Mouse (Mus musculus) cerebellum, adult 8-10 months (tissue): Measurements from ENCODE around the gene Smarca2.
"Not testable (repeated sequence)": the region's sequence is repeated elsewhere in the genome, so short reads cannot be mapped to it uniquely, and the experiment has no call there.

Experiments
- DNase-seq: peaks from one replicate; pipeline ENCODE4 v3.0.0; 2022

Gene Smarca2

DNA sequence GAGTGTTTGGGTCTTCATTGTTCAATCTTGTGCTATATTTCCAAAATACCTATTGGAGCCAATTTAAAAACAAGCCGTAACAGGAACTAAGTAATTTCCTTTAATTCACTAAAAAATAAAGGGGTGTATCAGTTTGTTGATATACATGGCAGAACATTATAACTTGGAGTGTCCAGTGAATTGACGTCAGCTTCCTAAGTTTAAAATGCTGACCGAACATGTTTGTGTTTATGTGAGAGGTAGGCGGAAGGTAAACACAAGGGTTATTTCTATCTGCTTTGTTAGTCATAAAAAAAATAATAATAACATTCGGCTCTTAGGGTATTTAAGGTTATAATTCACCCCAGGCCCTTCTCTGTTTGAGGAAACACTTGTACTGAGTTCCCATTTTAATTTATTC is 12.4 kb downstream of the Smarca2 start:
- no peak for DNase-seq

DNA sequence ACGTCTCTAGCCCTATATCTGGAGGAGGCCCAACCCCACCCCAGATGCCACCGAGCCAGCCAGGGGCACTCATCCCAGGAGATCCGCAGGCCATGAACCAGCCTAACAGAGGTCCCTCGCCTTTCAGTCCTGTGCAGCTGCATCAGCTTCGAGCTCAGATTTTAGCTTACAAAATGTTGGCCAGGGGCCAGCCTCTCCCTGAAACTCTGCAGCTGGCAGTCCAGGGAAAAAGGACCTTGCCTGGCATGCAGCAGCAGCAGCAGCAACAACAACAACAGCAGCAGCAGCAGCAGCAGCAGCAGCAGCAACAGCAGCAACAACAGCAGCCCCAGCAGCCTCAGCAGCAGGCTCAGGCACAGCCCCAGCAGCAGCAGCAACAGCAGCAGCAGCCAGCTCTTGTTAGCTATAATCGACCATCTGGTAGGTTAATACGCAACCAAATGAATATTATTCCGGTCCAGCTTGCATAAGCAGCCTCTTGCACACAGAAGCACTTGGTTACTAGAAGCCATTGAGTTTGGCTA is 25.9 kb downstream of the Smarca2 start:
- peak; percentile 23 for DNase-seq

DNA sequence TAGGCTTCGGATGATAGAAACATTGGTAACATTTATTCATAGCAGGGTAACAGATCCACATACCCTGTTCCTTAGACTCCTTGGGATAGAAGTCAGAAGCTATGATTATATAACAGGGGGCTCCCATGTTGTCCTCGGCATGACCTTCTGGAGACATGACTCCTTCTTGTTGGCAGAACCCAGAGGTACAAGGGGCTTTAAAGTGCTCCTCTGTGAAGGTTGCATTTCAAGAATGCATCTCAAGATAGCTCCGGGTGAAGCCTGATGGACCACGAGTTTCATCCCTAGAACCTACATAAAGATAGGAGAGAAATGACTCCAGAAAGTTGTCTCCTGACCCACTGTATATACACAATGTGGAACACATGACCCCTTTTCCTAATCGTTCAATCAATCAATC is 27.4 kb downstream of the Smarca2 start:
- no peak for DNase-seq

DNA sequence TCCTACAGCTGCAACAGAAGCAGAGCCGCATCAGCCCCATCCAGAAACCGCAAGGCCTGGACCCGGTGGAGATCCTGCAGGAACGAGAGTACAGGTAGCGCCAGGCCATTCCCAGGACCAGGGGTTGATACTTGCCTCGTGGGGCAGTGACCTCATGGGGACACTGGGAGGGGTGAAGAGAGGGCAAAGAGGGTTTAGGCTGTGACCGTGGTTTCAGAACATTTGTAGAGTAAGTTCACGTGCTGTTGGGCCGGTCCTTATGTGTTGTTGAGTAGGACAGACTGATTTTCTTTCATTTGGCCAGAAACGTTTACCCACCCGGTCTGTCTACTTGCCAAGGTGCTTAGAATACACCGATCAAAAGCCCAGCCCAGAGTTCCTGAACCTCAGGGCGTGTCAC is 35.7 kb downstream of the Smarca2 start:
- DNase-seq: no peak

DNA sequence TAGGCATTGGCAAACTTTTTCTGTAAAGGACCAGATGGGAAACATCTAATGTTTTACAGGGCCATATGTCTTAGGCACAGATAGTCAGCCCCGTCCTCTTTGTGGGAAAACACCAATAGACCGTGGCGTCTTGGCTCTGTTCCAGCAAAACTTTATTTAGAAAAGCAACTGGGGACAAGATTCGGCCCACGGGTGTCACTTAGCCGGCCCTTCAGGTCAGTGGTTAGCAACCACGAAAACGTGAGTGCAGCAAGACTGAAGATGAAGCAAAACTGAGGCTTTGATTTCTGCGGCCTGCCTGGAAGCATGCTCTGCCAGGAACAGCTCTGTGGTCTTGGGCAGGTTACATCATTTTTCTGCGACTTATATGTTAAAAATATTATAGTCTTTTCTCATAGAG is 36.4 kb downstream of the Smarca2 start:
- DNase-seq: no peak

DNA sequence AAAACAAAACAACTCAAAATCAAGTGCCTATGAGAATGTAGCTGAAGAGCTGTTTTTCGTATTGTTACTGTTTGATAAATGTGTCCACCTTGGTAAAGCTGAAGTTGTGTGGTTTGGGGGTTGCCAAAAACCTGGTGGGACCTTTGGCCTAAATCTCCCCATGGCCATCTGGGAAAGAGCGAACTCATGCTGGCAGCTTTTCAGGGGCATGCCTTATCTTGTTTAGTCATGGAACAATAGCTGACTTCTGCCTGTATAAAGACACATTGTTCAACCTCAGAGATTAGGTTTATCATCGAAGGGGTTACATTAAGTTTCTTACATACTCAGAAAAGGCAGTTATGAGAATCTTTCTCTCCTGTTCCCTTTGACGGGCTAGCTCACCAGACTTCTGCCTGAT is 38.2 kb downstream of the Smarca2 start:
- DNase-seq: peak; percentile 81

DNA sequence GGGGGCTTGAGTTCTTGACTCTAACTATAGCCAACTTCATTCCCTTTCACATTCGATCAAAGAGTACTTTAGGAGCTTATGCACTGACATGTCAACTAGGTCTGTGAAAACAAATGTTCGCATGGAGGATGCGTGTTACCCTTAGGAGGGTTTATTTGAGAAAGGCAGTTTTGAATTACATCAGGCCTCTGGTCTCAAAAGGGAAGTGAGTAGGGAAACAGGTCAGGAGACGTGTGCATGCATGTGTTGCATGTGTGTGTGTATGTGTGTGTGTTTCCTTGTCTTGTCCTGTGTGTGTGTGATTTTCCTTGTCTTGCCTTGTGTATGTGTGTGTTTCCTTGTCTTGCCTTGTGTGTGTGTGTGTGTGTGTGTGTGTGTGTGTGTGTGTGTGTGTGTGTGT is 39.1 kb downstream of the Smarca2 start:
- DNase-seq: no peak

DNA sequence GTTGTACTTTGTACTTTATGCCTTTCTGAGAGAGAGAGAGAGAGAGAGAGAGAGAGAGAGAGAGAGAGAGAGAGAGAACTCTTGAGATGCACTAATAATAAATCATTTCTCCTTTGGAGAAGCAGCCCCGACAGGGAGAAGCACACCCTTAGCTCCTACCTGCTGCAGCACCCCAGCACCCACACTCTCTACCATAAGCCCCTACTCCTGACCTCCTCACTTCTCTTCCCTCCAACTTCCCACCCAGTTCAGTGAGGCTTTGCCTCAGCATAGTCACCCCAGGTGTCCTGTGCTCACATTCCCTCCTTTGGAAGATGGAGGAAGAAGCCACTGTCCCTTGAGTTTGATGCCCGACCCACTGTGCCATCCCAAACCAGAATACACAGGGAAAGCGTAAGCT is 40.2 kb downstream of the Smarca2 start:
- no peak for DNase-seq

DNA sequence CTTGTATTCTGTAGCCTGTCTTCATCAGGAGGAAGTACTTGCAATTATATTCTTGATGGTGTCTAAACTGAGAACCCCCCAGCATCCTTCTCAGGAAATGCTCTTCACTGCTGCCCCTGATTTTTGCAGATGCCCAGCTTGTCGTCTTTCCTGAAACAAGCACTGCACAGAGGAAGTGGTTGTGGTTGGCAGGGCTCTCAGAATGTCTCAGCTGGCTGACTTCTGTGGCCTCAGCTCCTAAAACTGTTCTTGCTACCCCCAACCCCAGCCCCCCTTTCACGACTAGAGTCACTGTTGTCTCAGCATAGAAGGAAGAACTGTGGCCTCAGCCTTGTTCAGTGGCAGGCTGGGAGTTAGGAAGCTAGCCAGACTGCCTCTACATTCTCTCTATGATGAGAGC is 41.3 kb downstream of the Smarca2 start:
- no peak for DNase-seq

DNA sequence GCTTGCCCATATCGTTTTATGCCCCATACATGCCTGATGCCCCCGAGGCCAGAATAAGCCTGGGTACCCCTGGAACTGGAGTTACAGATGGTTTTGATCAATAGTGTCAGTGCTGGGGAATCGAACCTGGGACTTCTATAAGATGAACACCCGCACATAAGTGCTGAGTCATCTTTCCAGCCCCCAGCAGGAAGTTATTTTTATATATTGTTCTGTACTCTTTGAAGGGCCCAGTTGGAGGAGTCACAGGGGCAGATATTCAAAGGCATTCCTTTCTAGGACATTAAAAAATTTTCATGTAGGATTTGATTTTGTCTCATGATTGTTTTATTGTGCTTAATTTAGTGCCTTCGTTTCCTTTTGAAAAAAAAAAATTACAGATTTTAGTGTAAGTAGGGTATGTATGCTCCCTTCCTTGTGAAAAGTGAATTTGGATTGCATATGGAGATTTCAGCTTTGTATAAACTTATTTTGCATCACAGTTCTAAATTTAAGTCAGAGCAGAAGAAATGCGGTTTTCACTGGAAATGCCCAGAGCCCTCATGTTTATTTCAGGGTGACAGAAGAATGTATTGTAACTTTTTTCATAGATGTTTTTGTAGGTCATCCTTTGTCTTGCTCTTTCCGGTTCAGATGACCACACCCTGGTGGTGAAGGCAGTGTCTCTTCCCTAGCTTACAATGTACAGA is 45.9 kb downstream of the Smarca2 start:
- no peak for DNase-seq

DNA sequence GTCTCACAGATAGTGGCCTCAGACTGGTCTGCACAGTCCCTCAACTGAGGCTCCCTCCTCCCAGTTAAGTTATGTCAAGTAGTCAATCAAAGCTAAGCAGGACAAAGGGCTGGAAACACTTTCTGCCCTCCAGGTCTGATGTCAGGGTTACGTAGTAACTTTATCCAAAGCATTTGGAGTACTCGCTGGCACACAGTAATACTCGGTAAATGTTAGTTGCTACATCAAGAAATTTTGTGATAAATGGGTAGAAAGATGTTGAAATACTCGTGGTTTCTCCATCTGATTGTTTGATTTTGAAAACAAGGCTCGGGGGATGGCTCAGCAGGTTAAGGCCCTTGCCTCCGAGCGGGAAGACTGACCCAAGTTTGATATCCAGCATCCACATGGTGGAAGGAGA is 53.5 kb downstream of the Smarca2 start:
- no peak for DNase-seq

DNA sequence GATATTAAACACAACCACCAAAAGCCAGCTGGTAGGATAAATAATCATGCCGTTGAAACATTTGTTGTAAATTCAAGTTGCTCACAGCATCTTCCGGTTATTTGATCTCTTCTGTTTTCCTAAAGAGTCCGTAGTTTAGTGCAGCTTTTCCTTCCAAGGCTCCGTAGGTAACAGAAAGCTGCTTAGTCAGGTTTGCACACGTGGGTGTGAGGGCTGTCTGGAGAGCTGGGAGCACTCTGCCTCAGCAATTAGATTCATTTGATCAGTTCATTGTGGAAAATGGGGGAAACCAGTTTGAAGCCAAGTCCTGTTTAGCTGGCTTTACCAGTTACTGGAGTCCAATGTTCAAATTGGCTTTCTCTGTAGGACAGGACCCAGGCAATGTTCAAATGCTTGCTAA is 55.1 kb downstream of the Smarca2 start:
- DNase-seq: no peak

DNA sequence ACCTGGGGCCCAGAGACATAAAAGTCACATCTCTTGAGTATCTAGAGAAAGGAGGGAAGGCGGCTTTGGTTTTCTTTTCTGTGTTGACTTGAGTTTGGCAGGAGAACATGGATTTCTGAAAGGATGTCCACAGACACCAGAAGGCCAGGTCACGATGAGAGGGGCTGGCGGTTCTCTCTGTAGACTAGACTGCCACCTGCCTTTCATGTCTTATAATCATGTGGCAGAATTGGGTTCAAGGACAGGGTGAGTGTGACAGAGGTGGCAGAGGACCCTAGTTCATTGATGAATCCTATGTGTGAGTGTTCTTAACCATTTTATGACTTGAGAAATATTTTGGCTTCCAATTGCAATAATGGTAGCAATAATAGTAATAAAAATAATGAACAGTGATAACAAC is 56.3 kb downstream of the Smarca2 start:
- no peak for DNase-seq

DNA sequence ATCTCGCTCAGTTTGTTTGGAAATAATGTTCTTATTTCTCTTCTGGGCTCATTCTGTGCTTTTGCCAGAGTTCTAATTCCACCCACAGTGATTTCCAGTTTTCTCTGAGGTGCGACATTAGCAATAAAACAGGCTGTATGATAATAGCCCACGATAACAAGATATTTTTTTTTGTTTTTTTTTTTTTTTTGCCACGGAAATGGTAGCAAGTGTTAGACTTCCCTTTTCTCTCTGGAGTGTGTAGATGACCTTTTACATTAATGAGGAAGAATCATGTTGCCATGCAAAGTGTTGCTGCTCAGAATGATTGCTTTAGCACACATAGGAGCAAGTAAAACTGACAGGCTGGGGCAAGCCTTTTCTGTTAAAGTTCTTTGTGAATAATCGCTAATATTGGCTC is 61.5 kb downstream of the Smarca2 start:
- no peak for DNase-seq

DNA sequence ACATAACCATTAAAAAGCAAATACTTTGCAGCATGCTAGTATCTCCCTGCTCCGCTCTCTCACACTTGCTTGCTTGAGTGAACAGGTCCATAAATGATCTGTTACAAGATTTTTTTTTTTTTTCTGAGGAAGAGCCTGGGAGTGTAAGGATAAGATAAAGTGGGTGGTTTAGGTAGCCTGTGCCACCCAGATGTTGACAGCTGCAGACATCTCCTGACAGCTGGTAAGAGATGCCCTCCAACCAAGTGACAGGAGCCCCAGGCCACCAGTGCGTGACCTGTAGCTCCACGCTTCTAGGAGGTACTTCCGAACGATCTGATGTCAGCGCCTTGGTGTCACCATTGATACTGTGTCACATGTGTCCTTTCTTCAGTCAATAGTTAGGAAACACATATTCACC is 65.2 kb downstream of the Smarca2 start:
- DNase-seq: no peak

DNA sequence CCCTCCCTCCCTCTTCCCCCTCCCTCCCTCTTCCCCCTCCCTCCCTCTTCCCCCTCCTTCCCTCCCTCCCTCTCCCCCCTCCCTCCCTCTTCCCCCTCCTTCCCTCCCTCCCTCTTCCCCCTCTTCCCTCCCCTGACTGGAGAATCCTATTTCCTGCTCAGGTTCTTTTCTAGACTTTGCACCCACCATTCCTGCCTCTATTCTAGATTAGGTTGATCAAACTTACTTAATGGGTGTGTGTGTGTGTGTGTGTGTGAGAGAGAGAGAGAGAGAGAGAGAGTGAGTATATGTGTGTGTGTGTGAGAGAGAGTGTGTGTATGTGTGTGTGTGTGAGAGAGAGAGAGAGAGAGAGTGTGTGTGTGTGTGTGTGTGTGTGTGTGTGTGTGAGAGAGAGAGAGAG is 66.6 kb downstream of the Smarca2 start:
- not testable (repeated sequence) for DNase-seq

DNA sequence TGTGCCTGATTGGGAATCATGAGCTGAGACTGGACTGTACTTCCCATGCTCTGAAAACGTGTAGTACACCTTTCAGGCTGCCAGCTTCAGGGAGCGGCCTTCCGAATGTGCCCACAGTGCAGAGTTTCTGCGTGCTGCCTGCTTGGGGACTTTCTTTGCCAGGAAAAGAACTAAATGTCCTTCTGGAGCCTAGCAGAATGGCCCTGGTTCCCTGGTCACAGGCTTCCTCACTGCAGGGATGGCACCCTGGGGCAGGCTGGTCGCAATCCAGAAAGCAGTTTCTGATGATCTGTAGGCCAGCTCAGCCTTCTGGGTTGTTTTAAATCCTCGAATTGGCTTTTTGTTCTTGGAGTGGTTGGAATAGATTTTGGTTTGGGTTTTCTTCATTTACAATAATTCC is 71.1 kb downstream of the Smarca2 start:
- peak; percentile 91 for DNase-seq

DNA sequence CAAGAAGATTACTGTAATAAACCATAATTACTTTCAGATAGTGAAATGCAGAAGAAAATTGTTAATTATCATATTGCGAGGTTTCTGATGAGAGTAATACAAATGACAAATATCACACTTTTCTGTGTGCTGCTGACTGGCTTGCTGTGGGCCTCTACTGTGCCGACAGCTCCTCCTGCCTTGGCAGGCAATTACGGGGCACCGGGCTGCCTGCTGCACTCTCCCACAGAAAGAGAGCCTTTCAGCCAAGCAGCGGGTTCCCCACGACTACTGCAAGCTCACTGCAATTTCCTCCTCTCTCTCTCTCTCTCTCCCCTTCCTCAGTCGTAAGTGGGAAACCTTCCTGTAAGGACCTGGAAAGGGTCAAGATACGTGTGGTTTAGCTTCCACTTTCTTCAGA is 73.7 kb downstream of the Smarca2 start:
- peak; percentile 28 for DNase-seq

DNA sequence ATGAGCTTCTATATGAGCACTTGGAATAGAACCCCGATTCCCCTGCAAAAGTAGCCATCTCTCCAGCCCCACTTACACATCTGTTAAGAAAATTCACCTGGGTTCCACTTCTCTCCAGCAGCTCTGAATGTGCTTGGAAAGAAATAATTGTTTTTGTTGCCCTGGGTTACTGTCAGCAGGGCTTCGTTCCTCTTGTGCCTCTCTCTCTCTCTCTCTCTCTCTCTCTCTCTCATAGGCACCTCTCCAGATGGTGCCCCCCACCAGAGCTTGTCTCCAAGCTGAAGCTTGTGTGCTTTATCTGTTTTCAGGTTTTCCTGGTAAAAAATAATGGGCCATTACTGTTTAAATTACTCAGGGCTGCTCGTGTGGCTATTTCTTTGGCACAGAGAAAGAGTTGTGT is 74.8 kb downstream of the Smarca2 start:
- no peak for DNase-seq

DNA sequence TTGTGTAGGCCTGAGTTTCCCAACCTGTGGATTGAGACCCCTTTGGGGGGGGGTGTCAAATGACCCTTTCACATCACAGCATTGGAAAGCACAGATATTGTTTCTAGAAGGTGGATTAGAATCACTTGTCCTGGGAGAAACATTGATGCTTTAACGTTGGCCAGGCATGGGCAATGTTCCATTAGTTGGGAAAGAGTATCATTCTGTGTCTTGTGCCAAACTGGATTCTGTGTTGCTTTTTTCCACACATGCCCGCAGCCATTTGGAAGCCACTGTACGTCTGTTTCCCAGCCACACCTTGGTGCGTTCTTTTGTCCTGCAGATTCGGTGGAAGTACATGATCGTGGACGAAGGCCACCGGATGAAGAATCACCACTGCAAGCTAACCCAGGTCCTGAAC is 76.7 kb downstream of the Smarca2 start:
- DNase-seq: no peak

DNA sequence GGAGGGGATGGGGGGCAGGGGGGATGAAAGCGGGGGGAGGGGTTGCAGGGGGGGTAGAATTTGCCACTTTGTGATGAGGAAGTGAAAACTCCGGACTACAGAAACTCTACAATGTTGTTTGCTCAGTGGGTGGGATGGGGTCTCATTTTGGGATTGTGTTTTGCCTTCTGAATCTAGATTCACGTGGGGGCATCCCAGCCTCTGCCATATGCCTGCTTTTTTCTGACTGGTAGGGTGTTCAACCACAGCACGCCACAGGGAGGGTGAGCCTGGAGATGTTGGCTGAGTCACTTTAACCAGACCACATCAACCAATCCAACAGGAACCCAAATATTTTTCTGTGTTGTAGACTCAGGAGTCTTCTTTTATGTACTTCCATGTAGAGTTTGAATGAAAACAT is 77.3 kb downstream of the Smarca2 start:
- DNase-seq: no peak

DNA sequence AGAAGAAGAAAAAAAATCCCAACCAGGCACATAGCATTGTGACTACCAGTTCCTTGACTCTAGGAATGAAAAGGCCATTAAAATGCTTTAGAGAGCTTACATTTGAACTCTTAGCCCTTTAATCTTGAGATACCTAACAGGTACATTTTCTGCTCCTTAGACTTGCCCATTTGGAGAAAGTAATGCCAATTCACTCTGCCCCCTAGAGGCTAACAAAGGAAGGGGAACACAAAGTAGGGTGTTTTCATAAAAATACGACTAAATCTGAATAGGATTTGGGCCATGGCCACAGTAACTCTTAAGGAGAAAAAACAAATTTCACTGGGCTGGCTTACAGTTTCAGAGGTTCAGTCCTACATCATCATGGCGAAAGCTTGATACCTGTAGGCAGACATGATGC is 77.9 kb downstream of the Smarca2 start:
- DNase-seq: no peak

DNA sequence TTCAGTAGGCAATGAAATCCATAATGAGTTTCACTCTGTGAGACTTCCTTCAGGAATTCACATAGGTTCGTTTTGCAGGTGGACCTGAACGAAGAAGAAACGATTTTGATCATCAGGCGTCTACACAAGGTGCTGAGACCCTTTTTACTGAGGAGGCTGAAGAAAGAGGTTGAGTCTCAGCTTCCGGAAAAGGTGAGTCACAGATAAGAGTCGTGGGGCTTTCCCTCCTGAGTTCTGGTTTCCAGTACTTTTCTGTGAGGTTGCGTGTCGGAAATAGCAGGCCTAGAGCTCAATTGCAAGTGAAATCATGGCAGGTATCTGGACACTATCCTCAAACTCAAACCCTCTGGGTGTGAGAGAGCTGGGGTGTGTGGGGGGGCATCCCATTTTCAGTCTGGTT is 78.9 kb downstream of the Smarca2 start:
- DNase-seq: no peak

DNA sequence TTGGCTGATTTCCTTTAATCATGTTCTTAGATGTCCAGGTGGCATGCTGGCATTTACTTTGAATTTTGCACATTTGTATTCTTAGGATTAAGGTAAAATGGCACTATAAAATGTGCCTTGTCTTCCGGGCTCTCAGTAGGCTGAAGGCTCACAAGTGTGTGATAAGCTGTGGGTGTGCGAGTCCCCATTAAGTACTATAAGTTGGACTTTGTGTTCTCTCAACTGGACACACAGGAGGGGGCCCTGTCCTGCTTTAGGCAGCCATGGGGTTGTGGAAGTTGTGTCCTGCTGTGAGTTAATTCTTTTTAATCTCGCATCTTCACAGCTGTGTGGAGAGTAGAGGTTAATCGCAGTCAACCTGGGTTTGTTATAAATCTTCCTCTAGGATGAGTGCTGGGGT is 85.7 kb downstream of the Smarca2 start:
- DNase-seq: no peak

DNA sequence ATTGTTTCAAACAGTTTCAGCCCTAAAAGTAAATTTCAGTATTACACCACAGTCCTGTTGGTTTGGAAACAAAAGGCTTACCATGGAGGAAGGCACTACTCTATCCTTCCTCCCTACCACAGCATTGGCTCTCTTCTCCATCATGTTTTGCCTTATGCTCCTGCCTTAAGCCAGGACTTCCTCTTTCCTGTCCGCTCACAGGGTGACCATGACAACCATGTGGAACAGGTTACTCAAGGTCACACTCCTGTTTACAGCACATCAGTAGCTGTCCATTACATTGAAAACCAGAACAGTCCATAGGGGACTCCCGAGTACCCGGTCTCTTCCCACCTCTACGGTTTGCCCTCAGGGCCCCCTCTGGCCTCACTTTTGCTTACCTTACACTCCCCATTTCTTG is 92.3 kb downstream of the Smarca2 start:
- no peak for DNase-seq
